Mouse (Mus musculus): ENCODE data around the gene Galns.

DNA sequence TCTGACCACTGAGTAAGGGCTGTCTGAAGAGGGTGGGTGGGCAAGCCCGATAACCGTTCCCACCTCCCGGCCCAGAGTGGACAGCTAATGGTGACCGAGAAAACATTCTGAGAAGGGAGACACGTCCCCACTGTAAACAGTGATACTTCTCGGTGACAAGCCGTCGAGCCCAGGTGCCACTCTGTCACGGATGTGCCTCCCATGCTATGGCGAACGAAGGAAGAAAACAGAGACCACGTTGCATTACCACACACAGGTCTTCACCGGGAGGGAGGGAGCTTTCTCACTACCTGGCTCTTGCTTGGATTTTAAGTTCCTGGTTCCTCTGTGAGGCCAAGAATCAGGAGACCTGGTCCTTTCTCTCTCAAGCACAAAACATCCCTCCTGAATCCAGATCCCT lies 62.9 kb downstream of the Galns start:
- TF ChIP-seq CTCF (IDR thresholded peaks at IDR 0.05; ENCODE audit: extremely low read depth, insufficient read length, insufficient replicate concordance, low read depth, low read length) (no peak), POLR2A (IDR thresholded peaks at IDR 0.05; ENCODE audit: low read depth, low read length) (no peak)
